Mouse (Mus musculus) liver, embryonic 12.5 days (tissue): Measurements from ENCODE around the gene Smim1. TPM values are rescaled to one million over a fixed set of nuclear protein-coding genes. Genes with fewer than 3 reads are reported as not detected.

Experiments used
- ATAC-seq: fragments of 200-750 bp; cut with Nextera tagmentation; 2 replicates; pipeline ENCODE4 v1.8.0; 2017; ENCODE audit warnings: moderate number of reproducible peaks, mild to moderate bottlenecking, moderate library complexity
- H3K27ac ChIP-seq: fragments of 300-500 bp; sonication (generic); 2 replicates; pipeline ENCODE4 v1.5.1; 2016; ENCODE audit warnings: mild to moderate bottlenecking
- H3K27me3 ChIP-seq: fragments of 300-500 bp; sonication (generic); replicated peaks from 2 replicates; pipeline ENCODE4 v1.6.1; 2016; ENCODE audit warnings: mild to moderate bottlenecking, moderate library complexity
- H3K36me3 ChIP-seq: fragments of 300-500 bp; sonication (generic); 2 replicates; pipeline ENCODE4 v1.6.1; 2016; ENCODE audit warnings: mild to moderate bottlenecking, moderate library complexity
- H3K4me1 ChIP-seq: fragments of 300-500 bp; sonication (generic); 2 replicates; pipeline ENCODE4 v1.6.1; 2016
- H3K4me2 ChIP-seq: fragments of 300-500 bp; sonication (generic); 2 replicates; pipeline ENCODE4 v1.6.1; 2016; ENCODE audit warnings: mild to moderate bottlenecking, moderate library complexity
- H3K4me3 ChIP-seq: fragments of 300-500 bp; sonication (generic); 2 replicates; pipeline ENCODE4 v1.5.1; 2016; ENCODE audit warnings: mild to moderate bottlenecking, moderate library complexity
- H3K9ac ChIP-seq: fragments of 300-500 bp; sonication (generic); 2 replicates; pipeline ENCODE4 v1.6.1; 2016; ENCODE audit warnings: mild to moderate bottlenecking, moderate library complexity
- H3K9me3 ChIP-seq: fragments of 300-500 bp; sonication (generic); replicated peaks from 2 replicates; pipeline ENCODE4 v1.6.1; 2016; ENCODE audit warnings: mild to moderate bottlenecking, moderate library complexity
- WGBS: fragments of 180-500 bp; shearing (Covaris S2); methylation state at CpG from one replicate; pipeline ENCODE4 v1.1.7; 2016; ENCODE audit not compliant: insufficient replicate concordance; 5-methylcytosine and 5-hydroxymethylcytosine counted together
- polyA plus RNA-seq: library from polyadenylated mRNA; unstranded; fragments of >200 nt; fragmentation: Nextera tagmentation; extraction: Ambion mirVana; gene quantifications from 2 replicates; pipeline ENCODE4 v1.2.1, GENCODE M21; 2016

Gene Smim1
- polyA plus RNA-seq, 1 experiment from 2014 or later = 457 TPM

DNA sequence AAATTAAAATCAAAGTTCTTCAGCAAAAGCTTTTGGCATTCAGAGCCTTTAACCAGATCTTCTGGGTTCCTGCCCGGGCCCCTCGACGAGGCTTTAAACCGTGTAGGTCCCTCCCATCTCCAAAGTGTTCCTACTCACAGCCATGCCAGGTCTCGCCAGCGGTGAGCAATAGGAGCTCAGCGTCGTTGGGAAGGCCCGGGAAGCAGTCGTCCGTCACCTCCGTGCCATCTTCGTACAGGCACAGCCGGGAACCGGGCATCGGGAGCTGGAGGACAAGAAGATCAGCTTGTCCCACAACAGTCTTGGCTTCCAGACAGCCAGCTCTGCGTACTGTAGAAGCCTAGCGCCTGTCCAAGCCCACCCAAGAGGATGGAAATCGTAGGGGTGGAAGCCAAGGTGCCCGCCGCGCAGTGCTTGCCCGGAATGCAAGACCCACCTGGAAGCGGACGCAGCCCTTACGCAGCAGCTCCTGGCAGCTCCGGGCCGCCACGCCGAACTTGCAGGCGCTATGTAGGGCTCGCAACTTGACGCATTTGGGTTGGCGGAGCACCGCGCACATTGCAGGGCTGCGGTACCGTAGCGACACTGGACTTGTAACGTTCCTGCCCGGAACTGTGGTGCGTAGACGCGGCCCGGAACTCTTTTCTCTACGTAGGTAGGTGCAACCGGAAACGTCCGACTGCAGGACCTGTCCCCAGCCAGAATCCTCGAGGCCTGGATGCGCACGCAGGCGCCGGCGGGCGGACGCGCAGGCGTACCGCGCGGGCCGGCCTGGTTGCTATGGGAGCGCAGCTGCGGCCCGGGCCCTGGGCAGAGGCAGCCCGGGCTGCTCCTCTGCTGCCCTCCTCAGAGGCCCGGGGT lies 51.4 kb downstream of the Smim1 start, which contains the start of the genes Dffb and Cep104:
Dffb (minus strand) TSS at position 696 of the 861 bp plus-strand sequence.
Cep104 (plus strand) TSS at position 764 of the 861 bp plus-strand sequence.
- Histone ChIP-seq H3K27ac (peak within 1 kb of the TSS; percentile 67), H3K9ac (peak within 1 kb of the TSS; percentile 90), H3K36me3 (peaks cover 38% of the 10 kb centered on the region), H3K4me1 (peaks cover 40% of the 10 kb centered on the region), H3K9me3 (no peaks in the 10 kb centered on the region), H3K27me3 (no peaks in the 10 kb centered on the region), H3K4me3 (peak within 1 kb of the TSS; percentile 83), H3K4me2 (peak within 1 kb of the TSS; percentile 95)
- 2% methylated on average over 68 of the region's 68 CpGs for WGBS
- ATAC-seq = peak; percentile 96

Other genes with a start within 250 kb of the Smim1 start
- 74.4 and 75.3 TPM in 2 replicates for gene A430005L14Rik, start 69.0 kb downstream of the Smim1 start, polyA plus RNA-seq
- gene Dffb, start 51.1 kb downstream of the Smim1 start, polyA plus RNA-seq = 11.6 and 12.4 TPM in 2 replicates
- 11.9 and 12.0 TPM in 2 replicates for gene Cep104, start 51.0 kb downstream of the Smim1 start, polyA plus RNA-seq
- 36.0 and 38.6 TPM in 2 replicates for gene Lrrc47, start 14.5 kb downstream of the Smim1 start, polyA plus RNA-seq
- gene Ccdc27, start 16.4 kb upstream of the Smim1 start, polyA plus RNA-seq = 0.06 and 0.13 TPM in 2 replicates
- 0.04 and 0.17 TPM in 2 replicates for gene Trp73, start 114.0 kb upstream of the Smim1 start, polyA plus RNA-seq
- 29.5 and 31.4 TPM in 2 replicates for gene Wrap73, start 116.1 kb upstream of the Smim1 start, polyA plus RNA-seq
- 162 and 167 TPM in 2 replicates for gene Tprgl, start 134.4 kb upstream of the Smim1 start, polyA plus RNA-seq
- 3.8 and 4.3 TPM in 2 replicates for gene Megf6, start 144.5 kb upstream of the Smim1 start, polyA plus RNA-seq